Mouse (Mus musculus) erythroblast, embryonic 14.5 days (primary cell): ENCODE data around the gene Cib1.

Source experiments
- GATA1 ChIP-seq: IDR thresholded peaks from 2 replicates; pipeline ENCODE4 v1.6.1; 2012; ENCODE audit warnings: low read length, inconsistent platforms, mixed read lengths
- TAL1 ChIP-seq: IDR thresholded peaks from 3 replicates; pipeline ENCODE4 v1.6.1; 2012; ENCODE audit warnings: low read length, inconsistent platforms, mixed read lengths

- no peak for TF ChIP-seq GATA1
- TF ChIP-seq TAL1, result no peak
These were observed 54.4 kb downstream of the Cib1 start for GRCm38 (mm10) chr7:80178037-80178729.
